ENCODE assay signal across 8 mouse cellular contexts in genomic region chr7:98194026-98194792, GRCm38 (mm10). TPM values are rescaled to one million over a fixed set of nuclear protein-coding genes. Genes with fewer than 3 reads are reported as not detected.
DNase-seq lines count a peak whose midpoint lies in the region; ATAC-seq and TF ChIP-seq lines count a peak whose summit lies in the region.

No protein-coding gene starts in this region.

- peak; percentile 69 for ATAC-seq in hindbrain, embryonic 13.5 days (ENCODE audit: low FRiP score)
- 0 out of 2 replicates have a peak, but pooled peaks have one; percentile 15 for ATAC-seq in stomach, embryonic 16.5 days (ENCODE audit: insufficient read depth, low FRiP score)

- intact Hi-C loops in gastrocnemius, adult 2 months (cut with DNase I) = loop anchor here (5.0 kb wide), 1 partner anchor 37 kb away; no protein-coding TSS in a partner anchor
- intact Hi-C loops in gastrocnemius, postnatal 14 days (cut with DNase I; ENCODE audit: low total_unique reads) = loop anchor here (5.0 kb wide), 1 partner anchor 37 kb away; no protein-coding TSS in a partner anchor

- peak overlapping the region; percentile 95 for H3K4me2 ChIP-seq in hindbrain, embryonic 13.5 days
- peak overlapping the region; percentile 78 for H3K4me2 ChIP-seq in stomach, embryonic 16.5 days (ENCODE audit: low read depth, low read length)

- peaks cover 74% of the 10 kb centered on the region for H3K27me3 ChIP-seq in hindbrain, embryonic 13.5 days
- peaks cover 47% of the 10 kb centered on the region for H3K27me3 ChIP-seq in stomach, embryonic 16.5 days (ENCODE audit: control insufficient read depth, insufficient read depth, low read length)

- H3K36me3 ChIP-seq in hindbrain, embryonic 13.5 days = no peaks in the 10 kb centered on the region
- no peaks in the 10 kb centered on the region for H3K36me3 ChIP-seq in stomach, embryonic 16.5 days (ENCODE audit: control insufficient read depth, insufficient read depth, low read length)

- no peak overlapping the region for H3K27ac ChIP-seq in gastrocnemius, adult 2 months
- H3K27ac ChIP-seq in hindbrain, embryonic 13.5 days = no peak overlapping the region
- H3K27ac ChIP-seq in stomach, embryonic 16.5 days (ENCODE audit: low read length) = no peak overlapping the region

- 2% methylated on average over 60 of the region's 61 CpGs for WGBS in hindbrain, embryonic 13.5 days
- 1% methylated on average over 61 of the region's 61 CpGs for WGBS in stomach, embryonic 16.5 days

- peak overlapping the region; percentile 65 for H3K9ac ChIP-seq in hindbrain, embryonic 13.5 days
- 0 out of 2 replicates have a peak overlapping the region, but pooled peaks have one; percentile 51 for H3K9ac ChIP-seq in stomach, embryonic 16.5 days (ENCODE audit: low read length)

- H3K4me1 ChIP-seq in hindbrain, embryonic 13.5 days (replicated peaks) = peaks cover 17% of the 10 kb centered on the region
- peaks cover 14% of the 10 kb centered on the region for H3K4me1 ChIP-seq in stomach, embryonic 16.5 days (ENCODE audit: control insufficient read depth, insufficient read depth, low read length)

- H3K4me3 ChIP-seq in gastrocnemius, adult 2 months = peak overlapping the region; percentile 65
- H3K4me3 ChIP-seq in hindbrain, embryonic 13.5 days = peak overlapping the region; percentile 51
- H3K4me3 ChIP-seq in stomach, embryonic 16.5 days (replicated peaks; ENCODE audit: low read length) = peak overlapping the region; percentile 43

- H3K9me3 ChIP-seq in hindbrain, embryonic 13.5 days = no peaks in the 10 kb centered on the region
- H3K9me3 ChIP-seq in stomach, embryonic 16.5 days (replicated peaks; ENCODE audit: control insufficient read depth, low read length) = no peaks in the 10 kb centered on the region

- no peak for TF ChIP-seq CTCF in gastrocnemius, adult 2 months (IDR thresholded peaks at IDR 0.05)

- DNase-seq in gastrocnemius, adult 2 months = no peak
- DNase-seq in gastrocnemius, postnatal 10 days = no peak
- peak; percentile 39 to 47 for DNase-seq in B cell, adult 2 months
- peak; percentile 53 for DNase-seq in brain, adult 2 months (ENCODE audit: low read depth, low spot score)
- DNase-seq in lung, postnatal 10 days = peak; percentile 25
- DNase-seq in gastrocnemius, postnatal 14 days = no peak

RNA-seq across cellular contexts. Expression of gene B3gnt6, which starts 5.1 kb away (rescaled TPM):
- total RNA-seq in gastrocnemius, adult 2 months (2021) = not detected
- not detected for total RNA-seq in gastrocnemius, postnatal 10 days (2021)
- polyA plus RNA-seq in hindbrain, embryonic 13.5 days (2015; fragmentation: Nextera tagmentation; extraction: Ambion mirVana) = 0.27 TPM in 1 of 2 replicates, not detected in the other
- polyA plus RNA-seq in stomach, embryonic 16.5 days (2015; fragmentation: Nextera tagmentation; extraction: Ambion mirVana) = not detected in 2 replicates
- not detected for total RNA-seq in gastrocnemius, postnatal 14 days (2021)

RNA-seq across cellular contexts. Expression of gene Capn5, which starts 16.1 kb away (rescaled TPM):
- 1 to 10 TPM; 1.3 to 2.3 TPM for total RNA-seq in gastrocnemius, adult 2 months (2021)
- total RNA-seq in gastrocnemius, postnatal 10 days (2021) = 1 to 10 TPM; 4.7 TPM
- polyA plus RNA-seq in hindbrain, embryonic 13.5 days (2015; fragmentation: Nextera tagmentation; extraction: Ambion mirVana) = 15.3 and 16.3 TPM in 2 replicates
- polyA plus RNA-seq in stomach, embryonic 16.5 days (2015; fragmentation: Nextera tagmentation; extraction: Ambion mirVana) = 24.5 and 34.3 TPM in 2 replicates
- 1 to 10 TPM; 4.2 to 4.5 TPM for total RNA-seq in gastrocnemius, postnatal 14 days (2021)

RNA-seq across cellular contexts. Expression of gene Omp, which starts 48.9 kb away (rescaled TPM):
- under 1 TPM in 1 of 2 experiments, not detected in 1; 0.17 TPM for total RNA-seq in gastrocnemius, adult 2 months (2021)
- total RNA-seq in gastrocnemius, postnatal 10 days (2021) = under 1 TPM; 0.21 to 0.27 TPM
- polyA plus RNA-seq in hindbrain, embryonic 13.5 days (2015; fragmentation: Nextera tagmentation; extraction: Ambion mirVana) = 0.30 and 0.49 TPM in 2 replicates
- 2.1 and 2.5 TPM in 2 replicates for polyA plus RNA-seq in stomach, embryonic 16.5 days (2015; fragmentation: Nextera tagmentation; extraction: Ambion mirVana)
- under 1 TPM in 1 of 2 experiments, not detected in 1; 0.13 TPM for total RNA-seq in gastrocnemius, postnatal 14 days (2021)

Comparison
In these comparisons a context has a peak if more than half of its experiments do, and no peak if none do; other contexts are left out.
1. DNase-seq: peak in B cell, adult 2 months (2 of 2), brain, adult 2 months (single experiment) and lung, postnatal 10 days (single experiment); none in gastrocnemius, adult 2 months (single experiment), gastrocnemius, postnatal 10 days (single experiment) and gastrocnemius, postnatal 14 days (single experiment).
2. Peak in every context shown above with its lines, with median percentiles within 50 percentile points of each other: H3K4me3 ChIP-seq.